Mouse (Mus musculus) cerebellum, adult 2 months (tissue): ENCODE results near the gene Pear1. TPM values are rescaled to one million over a fixed set of nuclear protein-coding genes. Genes with fewer than 3 reads are reported as not detected.

ENCODE experiments used
- DNase-seq, 2 experiments: peaks; one replicate each; pipeline ENCODE4 v3.0.0; 2021
- H3K27ac ChIP-seq: fragments of 200-500 bp; 2 replicates; pipeline ENCODE4 v1.5.1; 2012; ENCODE audit warnings: low read length, control low read depth, inconsistent platforms; ENCODE audit not compliant: insufficient read depth
- H3K27me3 ChIP-seq: fragments of 200-500 bp; 2 replicates; pipeline ENCODE4 v1.6.1; 2012; ENCODE audit warnings: inconsistent platforms, mild to moderate bottlenecking, low read length, moderate library complexity; ENCODE audit not compliant: control insufficient read depth, insufficient read depth
- H3K4me1 ChIP-seq: fragments of 200-500 bp; 2 replicates; pipeline ENCODE4 v1.6.1; 2011; ENCODE audit warnings: low read length; ENCODE audit not compliant: control insufficient read depth, insufficient read depth
- H3K4me3 ChIP-seq: fragments of 200-500 bp; replicated peaks from 2 replicates; pipeline ENCODE3; 2011; ENCODE audit warnings: mild to moderate bottlenecking, low read depth, low read length, control low read depth; ENCODE audit not compliant: insufficient read depth
- CTCF ChIP-seq: fragments of 200-500 bp; IDR thresholded peaks from 2 replicates; pipeline ENCODE4 v1.5.1; 2011; ENCODE audit warnings: low read depth, mild to moderate bottlenecking, control low read depth, low read length, moderate library complexity, borderline replicate concordance; ENCODE audit not compliant: insufficient read depth
- POLR2A ChIP-seq: fragments of 200-500 bp; IDR thresholded peaks from 2 replicates; pipeline ENCODE4 v1.6.1; 2011; ENCODE audit warnings: low read length, control low read depth, borderline replicate concordance; ENCODE audit not compliant: insufficient read depth
- WGBS: fragments of 180-500 bp; shearing (Covaris S2); methylation state at CpG from one replicate; pipeline ENCODE4 v1.1.7; 2018; 5-methylcytosine and 5-hydroxymethylcytosine counted together
- polyA plus RNA-seq: library from polyadenylated mRNA; depleted of rRNA; stranded (reverse); fragments of >200 nt; gene quantifications from 2 replicates; pipeline ENCODE4 v1.2.3, GENCODE M21; 2012

The Pear1 gene
- polyA plus RNA-seq, 1 experiment = 8.5 TPM

DNA sequence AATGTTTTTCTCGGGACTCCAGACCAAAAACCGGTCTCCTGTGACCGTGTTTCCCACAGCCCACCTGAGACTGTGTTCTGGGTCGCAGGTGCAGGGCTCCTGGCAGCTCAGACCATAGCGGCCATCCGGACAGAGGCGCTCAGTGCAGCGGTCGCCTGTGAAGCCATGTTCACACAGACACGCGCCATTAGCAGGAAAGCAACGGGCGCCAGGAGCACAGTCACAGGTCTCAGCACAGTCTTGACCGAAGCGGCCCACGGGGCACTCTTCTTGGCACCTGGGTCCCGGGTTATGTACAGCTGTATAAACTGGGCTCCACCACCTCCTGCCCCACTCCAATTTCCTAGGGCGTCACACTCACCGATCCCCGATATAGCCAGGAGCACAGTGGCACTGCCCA, 67.6 kb downstream of the Pear1 start:
- no peaks in the 10 kb centered on the region for H3K4me1 ChIP-seq
- TF ChIP-seq CTCF (no peak), POLR2A (no peak)
- peak; percentile 14 to 24 for DNase-seq
- H3K27me3 ChIP-seq = no peaks in the 10 kb centered on the region
- peak overlapping the region; percentile 48 for H3K4me3 ChIP-seq
- 47% methylated on average over 20 of the region's 20 CpGs for WGBS
- H3K27ac ChIP-seq = no peak overlapping the region

DNA sequence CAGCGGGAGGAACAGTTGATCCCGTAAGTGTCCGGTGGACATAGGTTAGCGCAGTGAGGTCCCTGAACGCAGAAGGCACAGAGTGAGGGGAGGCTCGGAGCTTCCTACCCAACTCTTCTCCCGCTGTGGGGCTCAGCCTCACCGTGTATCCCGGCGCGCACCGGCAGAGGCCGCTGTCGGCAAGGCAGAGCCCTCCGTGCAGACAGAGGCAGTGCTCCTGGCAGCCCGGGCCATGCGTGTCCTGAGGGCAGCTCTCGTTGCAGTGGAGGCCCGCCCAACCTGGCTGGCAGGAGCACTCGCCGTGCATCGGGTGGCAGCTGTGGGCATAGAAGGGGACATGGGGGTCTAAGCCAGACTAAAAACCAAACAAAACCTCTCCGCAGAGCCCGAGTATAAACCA, 68.1 kb downstream of the Pear1 start:
- 3% methylated on average over 24 of the region's 24 CpGs for WGBS
- TF ChIP-seq CTCF (peak; percentile 89), POLR2A (peak; percentile 23; the same call in 1 of the 2 replicates)
- H3K27ac ChIP-seq = no peak overlapping the region
- H3K4me3 ChIP-seq = peak overlapping the region; percentile 48
- peak; percentile 81 to 88 for DNase-seq
- H3K4me1 ChIP-seq = no peaks in the 10 kb centered on the region
- H3K27me3 ChIP-seq = no peaks in the 10 kb centered on the region

DNA sequence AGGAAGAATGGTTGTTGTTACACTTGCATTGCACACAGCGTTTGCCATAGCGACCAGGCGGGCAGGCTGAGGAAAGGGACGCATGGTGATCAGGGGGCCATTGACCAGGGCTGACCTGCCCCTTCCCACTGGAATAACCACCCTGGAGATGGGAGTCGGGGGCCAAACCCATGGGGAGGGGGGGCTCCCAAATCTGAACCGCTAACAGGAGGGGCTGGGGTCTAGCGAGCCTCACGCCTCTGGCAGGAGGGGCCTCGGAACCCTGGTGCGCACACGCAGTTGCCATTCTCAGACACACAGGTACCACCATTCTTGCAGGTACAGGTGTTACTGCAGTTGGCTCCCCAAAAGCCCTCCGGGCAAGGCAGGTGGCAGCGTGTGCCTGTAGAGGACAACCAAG, 70.3 kb downstream of the Pear1 start:
- WGBS = 75% methylated on average over 13 of the region's 13 CpGs
- Histone ChIP-seq H3K27me3 (no peaks in the 10 kb centered on the region), H3K4me1 (no peaks in the 10 kb centered on the region), H3K4me3 (no peak overlapping the region), H3K27ac (no peak overlapping the region)
- TF ChIP-seq CTCF (no peak), POLR2A (no peak)
- DNase-seq = no peak

DNA sequence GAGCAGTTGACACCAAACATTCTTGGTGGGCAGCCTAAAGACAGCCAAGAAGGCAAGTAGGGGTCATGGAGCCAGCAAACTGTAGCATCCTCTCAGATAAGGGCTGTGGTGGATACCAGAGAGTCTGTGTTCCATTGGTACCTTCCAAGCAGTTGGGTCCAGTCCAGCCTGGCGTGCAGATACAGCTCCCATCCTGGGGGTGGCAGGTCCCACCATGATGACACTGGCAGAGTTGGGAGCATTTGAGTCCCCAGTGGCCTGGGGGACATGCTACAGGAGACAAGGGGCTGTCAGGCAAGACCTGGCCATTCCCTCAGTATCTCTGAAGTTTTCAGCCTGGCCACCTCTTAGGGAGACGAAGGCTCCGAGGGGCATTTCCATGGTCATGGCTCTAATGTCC, 71.5 kb downstream of the Pear1 start:
- no peaks in the 10 kb centered on the region for H3K27me3 ChIP-seq
- 72% methylated on average over 3 of the region's 3 CpGs for WGBS
- TF ChIP-seq POLR2A = no peak
- no peak for TF ChIP-seq CTCF
- H3K27ac ChIP-seq = no peak overlapping the region
- no peak for DNase-seq
- no peak overlapping the region for H3K4me3 ChIP-seq
- H3K4me1 ChIP-seq = no peaks in the 10 kb centered on the region

DNA sequence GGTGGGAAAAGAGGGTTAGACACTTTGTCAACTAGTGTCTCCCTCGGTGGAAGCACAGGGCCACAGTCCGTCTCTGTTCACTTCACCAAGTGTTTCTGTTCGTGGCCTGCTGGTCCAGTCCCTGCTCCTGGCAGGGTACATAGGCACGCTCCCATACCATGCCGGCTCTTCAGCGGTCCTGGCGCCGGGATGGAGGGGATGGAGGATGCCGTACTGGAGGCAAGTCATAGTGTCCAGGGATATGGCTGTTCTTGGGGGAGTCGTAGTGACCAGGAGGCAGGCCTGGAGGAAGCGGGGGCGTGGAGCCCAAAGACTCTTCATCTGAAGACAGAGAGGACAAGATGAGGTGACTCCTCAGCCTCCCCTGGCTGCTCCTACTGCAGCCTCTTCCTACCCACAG, 74.1 kb downstream of the Pear1 start:
- 88% methylated on average over 12 of the region's 12 CpGs for WGBS
- Histone ChIP-seq H3K4me1 (no peaks in the 10 kb centered on the region), H3K27me3 (no peaks in the 10 kb centered on the region), H3K27ac (no peak overlapping the region), H3K4me3 (no peak overlapping the region)
- TF ChIP-seq CTCF (no peak), POLR2A (no peak)
- DNase-seq = no peak

DNA sequence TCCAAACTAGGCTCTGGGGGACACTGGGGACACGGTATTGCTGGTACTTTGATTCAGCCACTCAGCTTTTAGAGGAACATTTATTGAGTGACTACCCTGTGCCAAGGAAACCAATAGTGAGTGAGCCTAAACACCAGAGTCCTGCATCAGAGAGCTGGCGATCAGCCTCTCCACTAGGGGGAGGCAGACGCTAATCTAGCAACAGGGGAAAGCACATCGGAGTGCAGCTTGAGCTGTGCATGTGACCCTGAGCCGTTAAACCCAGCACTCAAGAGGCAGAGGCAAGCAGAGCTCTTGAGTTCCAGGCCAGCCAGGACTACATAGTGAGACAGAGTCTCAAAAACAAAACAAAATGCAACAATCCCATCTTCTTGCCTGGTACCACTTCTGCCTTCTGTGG, 75.1 kb downstream of the Pear1 start:
- TF ChIP-seq CTCF (peak; percentile 66), POLR2A (no peak)
- Histone ChIP-seq H3K4me1 (no peaks in the 10 kb centered on the region), H3K27me3 (no peaks in the 10 kb centered on the region), H3K4me3 (no peak overlapping the region), H3K27ac (no peak overlapping the region)
- peak; percentile 25 to 29 for DNase-seq
- 10% methylated on average over 5 of the region's 5 CpGs for WGBS

DNA sequence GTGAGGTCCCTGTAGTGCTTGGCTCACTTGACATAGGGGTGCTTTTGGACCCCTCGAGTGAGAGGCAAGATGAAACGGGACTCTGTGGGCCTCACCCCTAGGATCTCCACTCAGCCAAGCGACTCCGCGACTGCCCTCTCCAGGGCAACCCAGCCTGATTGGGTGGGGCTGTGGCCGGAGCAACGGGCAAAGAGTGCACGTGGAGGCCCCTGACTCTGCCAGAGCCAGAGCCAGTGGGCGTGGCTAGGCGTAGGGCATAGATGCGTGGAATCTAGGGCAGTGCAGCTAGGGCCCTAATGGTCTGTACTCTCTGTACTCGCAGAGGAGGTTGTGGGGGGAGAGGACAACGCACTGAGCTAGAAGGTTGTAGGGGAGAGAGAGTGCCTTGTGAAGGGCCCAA, 75.7 kb downstream of the Pear1 start, which contains the start of gene Lrrc71:
Gene Lrrc71 (minus strand): TSS at position 195 of the 400 bp plus-strand sequence.
- TF ChIP-seq POLR2A (no peak), CTCF (no peak)
- Histone ChIP-seq H3K4me3 (no peak within 1 kb of the TSS), H3K27ac (no peak within 1 kb of the TSS), H3K4me1 (no peaks in the 10 kb centered on the region), H3K27me3 (no peaks in the 10 kb centered on the region)
- no peak for DNase-seq
- WGBS = 18% methylated on average over 13 of the region's 13 CpGs

DNA sequence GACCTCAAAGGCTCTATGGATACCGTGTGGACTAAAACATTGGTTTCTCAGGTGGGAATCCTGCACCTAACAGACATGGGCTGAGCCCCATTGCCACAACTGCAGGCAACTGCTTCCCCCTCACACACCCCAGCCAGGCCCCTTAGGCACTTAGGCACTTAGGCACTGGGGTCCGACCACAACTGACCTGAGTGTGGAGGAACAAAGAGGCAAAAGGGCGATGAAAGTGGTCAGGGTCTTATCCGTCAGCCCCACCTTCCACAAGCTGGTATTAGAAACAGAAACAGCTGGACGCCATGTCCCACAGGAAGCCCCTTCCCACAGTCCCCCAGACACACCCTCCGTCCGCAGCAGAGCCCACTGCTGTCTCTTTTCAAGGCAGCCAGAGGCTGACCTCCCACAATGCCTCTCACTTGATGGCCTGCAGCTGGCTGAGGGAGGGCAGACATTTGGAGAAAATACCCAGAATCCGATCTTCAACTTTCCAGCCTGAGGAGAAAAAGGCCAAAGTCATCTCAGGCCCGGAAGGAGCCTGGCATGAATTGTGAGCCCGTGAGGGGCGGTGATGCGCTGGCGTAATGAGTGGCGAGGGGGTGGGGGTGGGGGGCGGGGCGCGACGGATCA, 79.0 kb downstream of the Pear1 start:
- Histone ChIP-seq H3K27me3 (no peaks in the 10 kb centered on the region), H3K4me1 (no peaks in the 10 kb centered on the region), H3K4me3 (no peak overlapping the region), H3K27ac (no peak overlapping the region)
- WGBS = 34% methylated on average over 18 of the region's 18 CpGs
- DNase-seq = no peak
- TF ChIP-seq CTCF = no peak
- no peak for TF ChIP-seq POLR2A
